Mouse (Mus musculus): Measurements from ENCODE around the gene Fetub.

Gene Fetub

DNA sequence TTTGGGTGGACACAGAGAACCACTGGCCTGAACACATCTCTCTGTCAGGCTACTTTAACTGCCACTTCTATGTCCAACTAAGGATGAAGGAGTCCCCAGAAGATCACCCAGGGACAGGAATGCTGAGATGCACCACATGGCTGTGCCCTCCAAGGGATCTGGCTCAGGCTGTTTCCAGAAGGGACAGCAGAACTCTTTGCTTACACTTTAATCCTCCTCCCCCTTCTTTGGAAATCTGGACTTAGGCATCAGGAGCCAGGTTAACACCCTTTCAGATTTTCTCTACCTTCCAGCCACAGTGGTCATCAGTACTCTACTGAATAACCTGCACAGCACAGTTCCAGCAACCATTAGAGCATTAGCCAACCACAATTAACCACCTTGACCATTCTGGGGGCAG is 45.2 kb downstream of the Fetub start:
- DNase-seq (ENCODE audit: low spot score in 2 of 2), result no peak

DNA sequence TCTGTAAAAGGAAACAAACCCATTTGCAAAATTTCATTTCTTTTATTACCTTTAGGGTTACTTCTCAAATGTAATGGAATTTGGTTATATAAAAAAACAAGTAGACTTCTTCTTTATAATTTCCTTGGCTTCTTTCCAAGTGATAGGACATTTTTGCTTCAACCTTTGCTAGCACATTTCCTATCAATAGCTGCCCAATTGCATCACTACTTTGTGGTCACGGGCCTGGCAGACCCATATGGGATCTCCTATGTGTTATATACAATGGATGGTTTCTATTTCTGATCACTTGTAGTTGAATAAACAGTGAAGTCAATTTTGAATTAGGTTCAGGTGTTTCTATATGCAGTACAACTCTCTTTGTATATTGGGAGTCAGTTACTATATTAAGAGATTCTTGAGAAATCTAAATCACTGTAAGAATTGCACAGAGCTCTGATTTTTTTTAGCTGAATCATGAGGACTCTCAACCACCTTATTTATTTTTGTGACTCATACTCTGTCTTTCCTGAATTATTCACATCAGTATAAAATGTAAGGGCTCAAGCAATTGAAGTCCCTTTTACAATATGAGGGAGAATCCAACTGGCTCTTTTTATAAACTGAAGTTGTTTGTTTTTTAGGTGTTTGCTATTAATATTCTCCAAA is 49.4 kb downstream of the Fetub start:
- no peak for DNase-seq (ENCODE audit: low spot score in 2 of 2)

Data from thymus, postnatal 10 days (tissue).